Mouse (Mus musculus): ENCODE measurements around the gene Dap. TPM values are rescaled to one million over a fixed set of nuclear protein-coding genes. Genes with fewer than 3 reads are reported as not detected.

Dap gene
- polyA plus RNA-seq, 1 experiment from 2014 or later = 127 TPM

- 0 out of 2 replicates have a peak, but pooled peaks cover 13% of the 10 kb centered on the region for H3K4me1 ChIP-seq (replicated peaks; ENCODE audit: insufficient read depth, low read length)
- no peak overlapping the region for H3K4me3 ChIP-seq (replicated peaks; ENCODE audit: low read depth, low read length)
- DNase-seq (ENCODE audit: low spot score) = no peak
- no peak for TF ChIP-seq CTCF (IDR thresholded peaks at IDR 0.05; ENCODE audit: low read depth)
- H3K27ac ChIP-seq = no peak overlapping the region
- no peak for ATAC-seq (replicated peaks; ENCODE audit: low FRiP score, low read depth)
- no peak overlapping the region for H3K9ac ChIP-seq (ENCODE audit: low read depth, low read length)
- H3K9me3 ChIP-seq (replicated peaks; ENCODE audit: low read length) = no peaks in the 10 kb centered on the region
- no peaks in the 10 kb centered on the region for H3K27me3 ChIP-seq (ENCODE audit: insufficient read depth, low read length)
- WGBS = 89% methylated on average over 9 of the region's 9 CpGs
- no peaks in the 10 kb centered on the region for H3K36me3 ChIP-seq (ENCODE audit: insufficient read depth, low read length)
- no peak overlapping the region for H3K4me2 ChIP-seq (ENCODE audit: low read length)
These were observed 30.9 kb downstream of the Dap start for GRCm38 (mm10) chr15:31254939-31255535.

- 59% methylated on average over 6 of the region's 6 CpGs for WGBS
- Histone ChIP-seq H3K27ac (no peak overlapping the region), H3K4me3 (replicated peaks; ENCODE audit: low read depth, low read length) (no peak overlapping the region), H3K9me3 (replicated peaks; ENCODE audit: low read length) (no peaks in the 10 kb centered on the region), H3K4me1 (replicated peaks; ENCODE audit: insufficient read depth, low read length) (0 out of 2 replicates have a peak, but pooled peaks cover 13% of the 10 kb centered on the region), H3K4me2 (ENCODE audit: low read length) (no peak overlapping the region), H3K36me3 (ENCODE audit: insufficient read depth, low read length) (no peaks in the 10 kb centered on the region), H3K9ac (ENCODE audit: low read depth, low read length) (no peak overlapping the region), H3K27me3 (ENCODE audit: insufficient read depth, low read length) (no peaks in the 10 kb centered on the region)
- DNase-seq (ENCODE audit: low spot score) (no peak), ATAC-seq (replicated peaks; ENCODE audit: low FRiP score, low read depth) (no peak)
- no peak for TF ChIP-seq CTCF (IDR thresholded peaks at IDR 0.05; ENCODE audit: low read depth)
These were observed 31.6 kb downstream of the Dap start for GRCm38 (mm10) chr15:31255762-31256161.

GRCm38 (mm10) chr15:31257329-31257728 is 33.2 kb downstream of the Dap start:
- TF ChIP-seq CTCF (IDR thresholded peaks at IDR 0.05; ENCODE audit: low read depth) = no peak

GRCm38 (mm10) chr15:31258029-31258692 is 34.0 kb downstream of the Dap start:
- Histone ChIP-seq H3K36me3 (ENCODE audit: insufficient read depth, low read length) (no peaks in the 10 kb centered on the region), H3K27ac (no peak overlapping the region), H3K4me3 (replicated peaks; ENCODE audit: low read depth, low read length) (no peak overlapping the region), H3K4me2 (ENCODE audit: low read length) (no peak overlapping the region), H3K9me3 (replicated peaks; ENCODE audit: low read length) (no peaks in the 10 kb centered on the region), H3K4me1 (replicated peaks; ENCODE audit: insufficient read depth, low read length) (peaks cover 13% of the 10 kb centered on the region; the same call in 1 of the 2 replicates), H3K9ac (ENCODE audit: low read depth, low read length) (no peak overlapping the region), H3K27me3 (ENCODE audit: insufficient read depth, low read length) (no peaks in the 10 kb centered on the region)
- DNase-seq (ENCODE audit: low spot score) (no peak), ATAC-seq (replicated peaks; ENCODE audit: low FRiP score, low read depth) (no peak; the same call in 1 of the 2 replicates)
- no peak for TF ChIP-seq CTCF (IDR thresholded peaks at IDR 0.05; ENCODE audit: low read depth)
- WGBS = 48% methylated on average over 21 of the region's 21 CpGs

More at GRCm38 (mm10) chr15:31257329-31257728, 33.2 kb downstream of the Dap start:
- Histone ChIP-seq H3K4me3 (replicated peaks; ENCODE audit: low read depth, low read length) (no peak overlapping the region), H3K36me3 (ENCODE audit: insufficient read depth, low read length) (no peaks in the 10 kb centered on the region), H3K9ac (ENCODE audit: low read depth, low read length) (no peak overlapping the region), H3K4me1 (replicated peaks; ENCODE audit: insufficient read depth, low read length) (0 out of 2 replicates have a peak, but pooled peaks cover 13% of the 10 kb centered on the region), H3K4me2 (ENCODE audit: low read length) (no peak overlapping the region), H3K9me3 (replicated peaks; ENCODE audit: low read length) (no peaks in the 10 kb centered on the region), H3K27me3 (ENCODE audit: insufficient read depth, low read length) (no peaks in the 10 kb centered on the region), H3K27ac (no peak overlapping the region)
- DNase-seq (ENCODE audit: low spot score) = no peak
- WGBS = 50% methylated on average over 1 of the region's 1 CpGs
- ATAC-seq (replicated peaks; ENCODE audit: low FRiP score, low read depth) = no peak

- H3K4me1 ChIP-seq (replicated peaks; ENCODE audit: insufficient read depth, low read length) = peaks cover 13% of the 10 kb centered on the region; the same call in 1 of the 2 replicates
- peak; percentile 72 for TF ChIP-seq CTCF (IDR thresholded peaks at IDR 0.05; ENCODE audit: low read depth)
- H3K36me3 ChIP-seq (ENCODE audit: insufficient read depth, low read length) = no peaks in the 10 kb centered on the region
- H3K4me3 ChIP-seq (replicated peaks; ENCODE audit: low read depth, low read length) = no peak overlapping the region
- no peak overlapping the region for H3K27ac ChIP-seq
- no peak overlapping the region for H3K9ac ChIP-seq (ENCODE audit: low read depth, low read length)
- no peaks in the 10 kb centered on the region for H3K27me3 ChIP-seq (ENCODE audit: insufficient read depth, low read length)
- H3K9me3 ChIP-seq (replicated peaks; ENCODE audit: low read length) = no peaks in the 10 kb centered on the region
- DNase-seq (ENCODE audit: low spot score) = peak; percentile 48
- H3K4me2 ChIP-seq (ENCODE audit: low read length) = no peak overlapping the region
- no peak; the same call in 1 of the 2 replicates for ATAC-seq (replicated peaks; ENCODE audit: low FRiP score, low read depth)
- 71% methylated on average over 18 of the region's 18 CpGs for WGBS
These were observed 34.8 kb downstream of the Dap start for GRCm38 (mm10) chr15:31258693-31259439.

GRCm38 (mm10) chr15:31261094-31261493 is 37.0 kb downstream of the Dap start:
- Histone ChIP-seq H3K4me3 (replicated peaks; ENCODE audit: low read depth, low read length) (no peak overlapping the region), H3K36me3 (ENCODE audit: insufficient read depth, low read length) (no peaks in the 10 kb centered on the region), H3K9ac (ENCODE audit: low read depth, low read length) (no peak overlapping the region), H3K27ac (no peak overlapping the region), H3K9me3 (replicated peaks; ENCODE audit: low read length) (no peaks in the 10 kb centered on the region), H3K4me1 (replicated peaks; ENCODE audit: insufficient read depth, low read length) (peaks cover 13% of the 10 kb centered on the region; the same call in 1 of the 2 replicates), H3K4me2 (ENCODE audit: low read length) (no peak overlapping the region), H3K27me3 (ENCODE audit: insufficient read depth, low read length) (no peaks in the 10 kb centered on the region)
- no peak for DNase-seq (ENCODE audit: low spot score)
- WGBS = 74% methylated on average over 10 of the region's 10 CpGs
- no peak for TF ChIP-seq CTCF (IDR thresholded peaks at IDR 0.05; ENCODE audit: low read depth)
- ATAC-seq (replicated peaks; ENCODE audit: low FRiP score, low read depth) = no peak
